ENCODE assay signal across 8 mouse cellular contexts in genomic region chr5:53470141-53471079, GRCm38 (mm10). TPM values are rescaled to one million over a fixed set of nuclear protein-coding genes. Genes with fewer than 3 reads are reported as not detected.
DNase-seq lines count a peak whose midpoint lies in the region; ATAC-seq lines count a peak whose summit lies in the region.

No protein-coding gene starts in this region.

- H3K4me2 ChIP-seq in lung, embryonic 16.5 days (ENCODE audit: low read depth, low read length) = no peak overlapping the region; the same call in 1 of the 2 replicates
- H3K4me2 ChIP-seq in kidney, embryonic 16.5 days (replicated peaks; ENCODE audit: low read depth, low read length) = no peak overlapping the region
- peak overlapping the region; percentile 3; the same call in 1 of the 2 replicates for H3K4me2 ChIP-seq in stomach, embryonic 16.5 days (ENCODE audit: low read depth, low read length)

- WGBS in lung, embryonic 16.5 days = 33% methylated on average over 16 of the region's 16 CpGs
- WGBS in kidney, embryonic 16.5 days = 39% methylated on average over 16 of the region's 16 CpGs
- 34% methylated on average over 16 of the region's 16 CpGs for WGBS in stomach, embryonic 16.5 days

- peak overlapping the region; percentile 33 for H3K27ac ChIP-seq in lung, embryonic 16.5 days (ENCODE audit: low read length)
- H3K27ac ChIP-seq in kidney, embryonic 16.5 days (ENCODE audit: low read length) = peak overlapping the region; percentile 64; the same call in 1 of the 2 replicates
- H3K27ac ChIP-seq in stomach, embryonic 16.5 days (ENCODE audit: low read length) = 0 out of 2 replicates have a peak overlapping the region, but pooled peaks have one; percentile 4

- H3K36me3 ChIP-seq in lung, embryonic 16.5 days (ENCODE audit: control insufficient read depth, insufficient read depth, low read length) = no peaks in the 10 kb centered on the region
- H3K36me3 ChIP-seq in kidney, embryonic 16.5 days (ENCODE audit: insufficient read depth, low read length) = no peaks in the 10 kb centered on the region
- no peaks in the 10 kb centered on the region for H3K36me3 ChIP-seq in stomach, embryonic 16.5 days (ENCODE audit: control insufficient read depth, insufficient read depth, low read length)

- H3K4me1 ChIP-seq in lung, embryonic 16.5 days (replicated peaks; ENCODE audit: control insufficient read depth, insufficient read depth, low read length) = peaks cover 23% of the 10 kb centered on the region
- H3K4me1 ChIP-seq in kidney, embryonic 16.5 days (ENCODE audit: insufficient read depth, low read length) = peaks cover 10% of the 10 kb centered on the region; the same call in 1 of the 2 replicates
- peaks cover 10% of the 10 kb centered on the region for H3K4me1 ChIP-seq in stomach, embryonic 16.5 days (ENCODE audit: control insufficient read depth, insufficient read depth, low read length)

- no peaks in the 10 kb centered on the region for H3K27me3 ChIP-seq in lung, embryonic 16.5 days (ENCODE audit: control insufficient read depth, insufficient read depth, low read depth, low read length)
- H3K27me3 ChIP-seq in kidney, embryonic 16.5 days (ENCODE audit: insufficient read depth, low read length) = no peaks in the 10 kb centered on the region
- no peaks in the 10 kb centered on the region; the same call in 1 of the 2 replicates for H3K27me3 ChIP-seq in stomach, embryonic 16.5 days (ENCODE audit: control insufficient read depth, insufficient read depth, low read length)

- H3K4me3 ChIP-seq in lung, embryonic 16.5 days (ENCODE audit: low read length) = no peak overlapping the region
- H3K4me3 ChIP-seq in kidney, embryonic 16.5 days (ENCODE audit: low read length) = no peak overlapping the region
- no peak overlapping the region for H3K4me3 ChIP-seq in stomach, embryonic 16.5 days (replicated peaks; ENCODE audit: low read length)

- no peak for DNase-seq in lung, postnatal 36 days
- DNase-seq in forelimb bud, embryonic 11.5 days (ENCODE audit: low read depth, low spot score) = peak; percentile 47
- DNase-seq in adrenal gland, adult (ENCODE audit: inconsistent age in 2 of 2, low spot score in 1 of 2) = no peak
- no peak for DNase-seq in spleen, adult 12 weeks (ENCODE audit: low spot score)

- no peak overlapping the region for H3K9ac ChIP-seq in lung, embryonic 16.5 days (ENCODE audit: low read length)
- no peak overlapping the region for H3K9ac ChIP-seq in kidney, embryonic 16.5 days (replicated peaks; ENCODE audit: low read length)
- H3K9ac ChIP-seq in stomach, embryonic 16.5 days (ENCODE audit: low read length) = peak overlapping the region; percentile 28; the same call in 1 of the 2 replicates

- no peaks in the 10 kb centered on the region for H3K9me3 ChIP-seq in lung, embryonic 16.5 days (ENCODE audit: control insufficient read depth, low read length)
- H3K9me3 ChIP-seq in kidney, embryonic 16.5 days (ENCODE audit: low read length) = no peaks in the 10 kb centered on the region
- no peaks in the 10 kb centered on the region for H3K9me3 ChIP-seq in stomach, embryonic 16.5 days (replicated peaks; ENCODE audit: control insufficient read depth, low read length)

- ATAC-seq in lung, embryonic 16.5 days (ENCODE audit: low read depth) = peak; percentile 29
- ATAC-seq in kidney, embryonic 16.5 days (ENCODE audit: low FRiP score, low TSS enrichment) = peak; percentile 52; the same call in 1 of the 2 replicates
- peak; percentile 17; the same call in 1 of the 2 replicates for ATAC-seq in stomach, embryonic 16.5 days (ENCODE audit: insufficient read depth, low FRiP score)
- no peak for ATAC-seq in megakaryocyte-erythroid progenitor cell, adult 5-6 weeks (replicated peaks; ENCODE audit: low FRiP score, low TSS enrichment, poor library complexity, severe bottlenecking)

RNA-seq across cellular contexts. Expression of gene Rbpj, which starts 4.5 kb away (rescaled TPM):
- 38.1 and 42.4 TPM in 2 replicates for polyA plus RNA-seq in lung, embryonic 16.5 days (2015; fragmentation: Nextera tagmentation; extraction: Ambion mirVana)
- polyA plus RNA-seq in kidney, embryonic 16.5 days (2015; fragmentation: Nextera tagmentation; extraction: Ambion mirVana) = 33.1 and 35.6 TPM in 2 replicates
- 29.4 and 30.0 TPM in 2 replicates for polyA plus RNA-seq in stomach, embryonic 16.5 days (2015; fragmentation: Nextera tagmentation; extraction: Ambion mirVana)
- total RNA-seq in megakaryocyte-erythroid progenitor cell, adult 5-6 weeks (2014; fragmentation: Nextera tagmentation) = 34.3 and 45.5 TPM in 2 replicates
- 28.6 and 31.1 TPM in 2 replicates for total RNA-seq in megakaryocyte-erythroid progenitor cell, adult 5-6 weeks (2017)

Comparison
In these comparisons a context has a peak if more than half of its experiments do, and no peak if none do; other contexts are left out.
1. H3K27ac ChIP-seq: peak in every context shown above with its lines; median percentile 64 in kidney, embryonic 16.5 days; 33 in lung, embryonic 16.5 days; 4 in stomach, embryonic 16.5 days.